Mouse (Mus musculus) small intestine, adult 2 months (tissue): ENCODE data around the gene Ccdc12. TPM values are rescaled to one million over a fixed set of nuclear protein-coding genes. Genes with fewer than 3 reads are reported as not detected.

Source experiments
- H3K27ac ChIP-seq: fragments of 200-500 bp; 2 replicates; pipeline ENCODE4 v1.5.1; 2012; ENCODE audit warnings: low read depth, low read length, control low read depth, inconsistent platforms; ENCODE audit not compliant: insufficient read depth
- H3K27me3 ChIP-seq: fragments of 200-500 bp; 2 replicates; pipeline ENCODE4 v1.6.1; 2012; ENCODE audit warnings: mild to moderate bottlenecking, moderate library complexity, low read length, inconsistent platforms; ENCODE audit not compliant: control insufficient read depth, insufficient read depth
- H3K36me3 ChIP-seq: fragments of 200-500 bp; 2 replicates; pipeline ENCODE4 v1.6.1; 2012; ENCODE audit warnings: mild to moderate bottlenecking, low read length, control low read depth, inconsistent platforms; ENCODE audit not compliant: control insufficient read depth, insufficient read depth
- H3K4me1 ChIP-seq: fragments of 200-500 bp; 2 replicates; pipeline ENCODE4 v1.6.1; 2012; ENCODE audit warnings: low read length, inconsistent platforms, mixed read lengths; ENCODE audit not compliant: control insufficient read depth, insufficient read depth, insufficient read length
- H3K4me3 ChIP-seq: fragments of 200-500 bp; 2 replicates; pipeline ENCODE4 v1.5.1; 2012; ENCODE audit warnings: low read depth, mild to moderate bottlenecking, control low read depth, inconsistent platforms, low read length, moderate library complexity
- CTCF ChIP-seq: fragments of 200-500 bp; IDR thresholded peaks from 2 replicates; pipeline ENCODE4 v1.5.1; 2012; ENCODE audit warnings: low read depth, mild to moderate bottlenecking, control low read depth, inconsistent platforms, low read length, moderate library complexity, mixed read lengths; ENCODE audit not compliant: insufficient replicate concordance, insufficient read length; ENCODE audit errors: extremely low read depth
- POLR2A ChIP-seq: fragments of 200-500 bp; IDR thresholded peaks from 2 replicates; pipeline ENCODE4 v1.6.1; 2012; ENCODE audit warnings: low read depth, mild to moderate bottlenecking, control low read depth, inconsistent platforms, low read length, moderate library complexity
- WGBS: fragments of 180-500 bp; shearing (Covaris S2); methylation state at CpG from one replicate; pipeline ENCODE4 v1.1.7; 2018; 5-methylcytosine and 5-hydroxymethylcytosine counted together
- polyA plus RNA-seq: library from polyadenylated mRNA; depleted of rRNA; stranded (reverse); fragments of >200 nt; gene quantifications from 2 replicates; pipeline ENCODE4 v1.2.3, GENCODE M21; 2012

Ccdc12 gene
- polyA plus RNA-seq, 1 experiment: 138 TPM

DNA sequence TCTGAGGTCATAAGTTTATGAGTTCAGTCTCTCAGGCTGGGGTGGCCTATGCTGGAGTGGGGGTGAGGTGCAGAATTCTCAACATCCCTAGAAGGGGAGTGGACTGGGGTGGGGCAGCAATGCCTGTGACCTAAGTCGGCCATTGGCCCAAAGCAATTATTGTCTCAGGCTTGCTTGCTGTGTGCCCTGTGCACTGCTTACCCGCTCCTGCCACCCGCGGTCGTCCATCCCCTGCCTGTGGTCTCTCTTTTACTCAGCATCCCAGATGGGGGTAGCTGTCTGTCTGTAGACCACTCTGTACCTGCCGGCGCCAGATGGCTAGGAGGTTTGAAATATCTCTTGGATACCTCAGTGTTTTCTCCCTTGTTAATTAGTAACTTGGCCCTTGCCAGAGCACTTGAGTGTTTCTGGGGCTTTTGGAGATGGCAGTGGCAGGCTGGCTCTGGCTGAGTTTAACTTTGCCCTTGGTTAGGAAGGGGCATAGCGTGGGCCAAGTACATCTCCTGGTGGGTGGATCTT, 33.0 kb downstream of the Ccdc12 start:
- no peak for TF ChIP-seq POLR2A
- no peak for TF ChIP-seq CTCF
- Histone ChIP-seq H3K27ac (peak overlapping the region; percentile 97), H3K27me3 (no peaks in the 10 kb centered on the region), H3K36me3 (peaks cover under 1% of the 10 kb centered on the region; the same call in 1 of the 2 replicates), H3K4me3 (peak overlapping the region; percentile 30; the same call in 1 of the 2 replicates), H3K4me1 (peaks cover 43% of the 10 kb centered on the region)
- 25% methylated on average over 8 of the region's 8 CpGs for WGBS

DNA sequence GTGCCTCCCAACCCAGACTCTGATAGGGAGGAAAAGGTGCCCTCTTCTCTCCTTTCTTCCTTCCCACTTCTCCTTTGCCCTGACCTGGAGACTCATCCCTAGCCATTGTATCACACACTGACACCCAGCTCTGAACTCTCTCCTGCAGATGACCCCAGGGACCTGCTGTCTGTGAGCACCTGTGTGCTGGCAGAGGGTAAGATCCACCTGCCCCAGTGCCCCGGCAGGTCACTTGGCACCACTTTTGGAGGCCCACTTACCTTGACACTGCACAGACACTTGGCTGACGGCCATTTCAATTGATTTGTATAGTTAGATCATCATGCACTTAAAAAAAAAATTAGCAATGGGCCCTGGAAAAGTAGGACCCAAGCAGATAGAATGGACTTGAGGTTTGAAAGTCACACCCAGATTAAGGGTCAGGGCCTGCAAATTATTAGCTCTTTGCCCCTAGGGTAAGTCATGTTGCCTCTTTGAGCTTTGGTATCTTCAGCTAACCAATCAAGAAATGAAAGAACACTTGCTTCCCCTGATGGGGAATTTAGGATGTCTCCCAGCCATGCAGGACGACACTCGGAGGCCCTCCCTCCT, 39.0 kb downstream of the Ccdc12 start:
- peaks cover 43% of the 10 kb centered on the region for H3K4me1 ChIP-seq
- WGBS: 41% methylated on average over 4 of the region's 4 CpGs
- no peak overlapping the region for H3K4me3 ChIP-seq
- no peaks in the 10 kb centered on the region for H3K27me3 ChIP-seq
- TF ChIP-seq POLR2A: no peak
- TF ChIP-seq CTCF: no peak
- peaks cover 2% of the 10 kb centered on the region; the same call in 1 of the 2 replicates for H3K36me3 ChIP-seq
- H3K27ac ChIP-seq: peak overlapping the region; percentile 28; the same call in 1 of the 2 replicates

DNA sequence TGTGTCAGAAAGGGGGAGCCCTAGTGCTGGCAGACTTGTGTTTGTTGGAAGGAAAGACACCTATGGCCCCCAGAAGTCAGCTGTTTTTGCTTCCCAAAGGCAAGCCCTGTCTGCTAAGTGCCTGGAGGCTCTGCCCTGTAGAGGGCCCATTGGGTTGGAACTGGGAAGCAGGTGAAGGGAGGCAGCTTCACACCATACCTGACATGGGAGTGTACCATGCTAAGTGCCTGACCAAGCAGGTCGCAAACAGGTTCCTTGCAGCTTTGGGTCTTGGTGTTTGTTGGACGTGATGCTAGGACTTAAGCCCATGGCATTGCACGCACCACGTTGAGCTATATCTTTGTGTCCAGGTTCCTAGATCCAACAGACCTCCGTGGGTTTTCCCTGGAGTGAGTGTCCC, 40.1 kb downstream of the Ccdc12 start:
- TF ChIP-seq POLR2A (no peak), CTCF (no peak)
- H3K4me3 ChIP-seq: no peak overlapping the region
- 97% methylated on average over 5 of the region's 5 CpGs for WGBS
- H3K4me1 ChIP-seq: peaks cover 45% of the 10 kb centered on the region
- no peak overlapping the region for H3K27ac ChIP-seq
- H3K36me3 ChIP-seq: peaks cover 2% of the 10 kb centered on the region; the same call in 1 of the 2 replicates
- no peaks in the 10 kb centered on the region for H3K27me3 ChIP-seq

DNA sequence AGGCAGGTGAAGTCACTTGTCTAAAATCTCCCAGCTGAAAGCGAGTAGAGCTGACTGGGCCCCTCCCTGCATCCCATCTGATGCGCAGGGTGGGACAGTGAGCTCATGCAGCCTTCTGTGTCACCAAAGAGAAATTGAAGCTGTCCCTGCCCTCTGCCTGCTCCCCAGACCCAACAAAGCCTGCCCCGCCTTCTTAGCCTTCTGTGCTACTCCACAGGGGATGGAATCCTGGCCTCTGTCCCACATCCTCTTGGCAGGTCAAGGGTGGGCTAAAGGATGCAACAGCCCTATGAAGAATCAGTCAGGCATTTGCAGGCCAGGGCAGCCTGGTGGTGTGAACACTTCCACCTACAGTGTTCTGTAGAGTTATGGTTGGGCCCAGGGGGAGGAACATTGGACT, 41.2 kb downstream of the Ccdc12 start:
- Histone ChIP-seq H3K27me3 (no peaks in the 10 kb centered on the region), H3K36me3 (peaks cover 2% of the 10 kb centered on the region; the same call in 1 of the 2 replicates), H3K27ac (no peak overlapping the region), H3K4me3 (no peak overlapping the region), H3K4me1 (peaks cover 52% of the 10 kb centered on the region)
- WGBS: 90% methylated on average over 3 of the region's 3 CpGs
- TF ChIP-seq POLR2A (no peak), CTCF (no peak)

DNA sequence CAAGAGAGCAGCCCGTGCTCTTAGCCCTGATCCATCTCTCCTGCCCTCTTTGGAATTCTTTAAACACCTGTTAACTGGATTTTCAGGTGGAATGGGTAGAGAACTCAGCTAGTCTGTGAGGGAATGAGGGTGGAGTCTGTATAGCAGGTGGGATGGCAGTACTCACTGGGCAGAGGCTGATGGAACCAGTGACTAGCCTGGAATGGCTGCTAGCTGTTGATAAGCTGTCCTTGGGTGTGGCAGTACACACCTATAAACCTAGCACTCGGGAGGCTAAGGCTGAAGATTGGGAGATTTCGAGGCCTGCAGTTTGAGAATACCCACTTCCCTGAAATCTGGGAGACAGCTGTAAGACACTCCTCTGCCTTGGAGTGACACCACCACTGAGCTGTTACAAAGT, 43.3 kb downstream of the Ccdc12 start:
- 25% methylated on average over 3 of the region's 3 CpGs for WGBS
- H3K36me3 ChIP-seq: peaks cover 2% of the 10 kb centered on the region
- H3K27me3 ChIP-seq: no peaks in the 10 kb centered on the region
- no peak overlapping the region for H3K4me3 ChIP-seq
- H3K4me1 ChIP-seq: peaks cover 51% of the 10 kb centered on the region
- TF ChIP-seq POLR2A: no peak
- TF ChIP-seq CTCF: no peak
- peak overlapping the region; percentile 28 for H3K27ac ChIP-seq

DNA sequence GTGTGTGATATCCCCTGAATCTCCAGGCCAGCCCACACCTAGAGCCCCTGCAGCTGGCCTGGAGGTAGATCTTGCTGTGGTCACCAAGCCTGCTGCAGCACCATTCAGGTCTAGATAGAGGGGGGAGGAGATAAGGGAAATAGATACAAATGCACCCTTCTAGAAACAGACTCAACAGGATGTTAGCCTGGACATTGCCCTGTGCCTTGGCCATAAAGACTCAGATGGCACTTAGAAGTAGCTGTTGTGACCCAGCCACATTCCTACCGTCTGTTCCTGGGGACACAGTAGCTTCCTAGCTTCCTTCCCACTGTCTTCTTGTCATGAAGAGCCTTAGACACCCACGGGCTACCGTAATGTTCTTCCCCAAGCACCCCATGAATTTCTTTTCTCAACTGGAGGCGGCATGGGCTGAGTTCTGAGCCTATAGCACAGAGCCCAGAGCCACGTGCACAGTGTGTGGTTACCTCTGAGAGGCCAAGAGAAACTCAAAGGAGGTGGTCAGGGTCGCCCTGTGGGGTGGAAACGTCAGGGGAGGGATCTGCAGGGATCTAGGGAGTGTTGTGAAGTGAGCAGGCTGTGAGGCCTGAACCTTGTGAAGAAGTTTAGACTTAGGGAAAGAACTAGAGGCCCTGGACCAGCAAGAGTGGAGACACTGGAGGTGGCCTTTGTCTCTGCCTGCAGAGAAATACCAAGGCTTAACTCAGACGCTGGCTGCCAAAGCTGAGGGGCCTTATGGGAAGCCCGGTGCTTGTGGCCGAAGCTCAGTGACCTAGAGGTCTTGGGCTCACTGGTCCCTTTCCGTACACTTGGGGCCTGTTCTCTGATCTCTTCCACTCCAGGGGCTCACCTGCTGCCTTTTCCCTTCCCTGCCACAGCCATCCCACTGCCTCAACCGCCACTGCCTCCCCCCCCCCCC, 45.1 kb downstream of the Ccdc12 start:
- Histone ChIP-seq H3K27ac (peak overlapping the region; percentile 74), H3K4me3 (no peak overlapping the region), H3K27me3 (no peaks in the 10 kb centered on the region), H3K4me1 (peaks cover 36% of the 10 kb centered on the region), H3K36me3 (peaks cover 8% of the 10 kb centered on the region)
- TF ChIP-seq POLR2A: no peak
- no peak for TF ChIP-seq CTCF
- 76% methylated on average over 12 of the region's 12 CpGs for WGBS

DNA sequence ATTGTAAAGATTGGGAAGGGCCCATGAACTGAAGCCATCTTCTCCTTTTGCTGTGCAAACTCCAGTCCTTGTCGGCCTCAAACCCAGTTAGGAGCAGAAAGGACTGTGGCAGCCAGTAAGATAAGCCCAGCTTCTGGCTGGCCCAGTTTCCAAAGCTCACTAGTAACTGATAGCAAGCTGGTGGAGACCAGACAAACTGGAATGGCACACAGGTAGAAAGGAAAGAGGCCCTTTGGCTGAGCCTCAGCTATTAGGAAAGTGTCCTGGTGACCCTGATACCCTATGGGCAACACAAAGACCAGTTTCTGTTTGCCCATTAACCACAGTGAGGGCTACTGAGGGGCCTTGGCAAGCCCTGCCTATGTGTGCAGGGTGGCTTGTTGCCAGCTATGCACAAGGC, 46.5 kb downstream of the Ccdc12 start:
- TF ChIP-seq POLR2A (no peak), CTCF (no peak)
- H3K36me3 ChIP-seq: peaks cover 8% of the 10 kb centered on the region
- no peaks in the 10 kb centered on the region for H3K27me3 ChIP-seq
- no peak overlapping the region for H3K4me3 ChIP-seq
- WGBS: 40% methylated on average over 1 of the region's 1 CpGs
- H3K27ac ChIP-seq: no peak overlapping the region
- peaks cover 30% of the 10 kb centered on the region for H3K4me1 ChIP-seq
